Mouse (Mus musculus): ENCODE measurements around the gene Cdkl3. TPM values are rescaled to one million over a fixed set of nuclear protein-coding genes. Genes with fewer than 3 reads are reported as not detected.
"Not testable (repeated sequence)": the region's sequence is repeated elsewhere in the genome, so short reads cannot be mapped to it uniquely, and the experiment has no call there.

The Cdkl3 gene
- total RNA-seq, 4 experiments from 2014 or later = 2.6 to 5.9 (median 3.0) TPM

GRCm38 (mm10) chr11:52076742-52077352 is 72.8 kb downstream of the Cdkl3 start:
- no peak for DNase-seq (ENCODE audit: low spot score in 2 of 2)

GRCm38 (mm10) chr11:52077939-52078338 is 73.9 kb downstream of the Cdkl3 start:
- no peak for DNase-seq (ENCODE audit: low spot score in 2 of 2)

GRCm38 (mm10) chr11:52079978-52080377 is 76.0 kb downstream of the Cdkl3 start:
- DNase-seq (ENCODE audit: low spot score in 2 of 2) = no peak

GRCm38 (mm10) chr11:52080656-52081055 is 76.6 kb downstream of the Cdkl3 start:
- DNase-seq (ENCODE audit: low spot score in 2 of 2) = no peak

- no peak for DNase-seq (ENCODE audit: low spot score in 2 of 2)
Measured at GRCm38 (mm10) chr11:52085857-52086203, 81.8 kb downstream of the Cdkl3 start.

GRCm38 (mm10) chr11:52086204-52086864 is 82.3 kb downstream of the Cdkl3 start:
- DNase-seq (ENCODE audit: low spot score in 2 of 2) = no peak

- no peak for DNase-seq (ENCODE audit: low spot score in 2 of 2)
Measured at GRCm38 (mm10) chr11:52089291-52089690, 85.3 kb downstream of the Cdkl3 start.

- no peak for DNase-seq (ENCODE audit: low spot score in 2 of 2)
Measured at GRCm38 (mm10) chr11:52091261-52091660, 87.2 kb downstream of the Cdkl3 start.

- peak; percentile 18 to 27 for DNase-seq (ENCODE audit: low spot score in 2 of 2)
Measured at GRCm38 (mm10) chr11:52094568-52094967, 90.5 kb downstream of the Cdkl3 start.

GRCm38 (mm10) chr11:52097016-52097415 is 93.0 kb downstream of the Cdkl3 start:
- no peak for DNase-seq (ENCODE audit: low spot score in 2 of 2)

GRCm38 (mm10) chr11:52097596-52097995 is 93.6 kb downstream of the Cdkl3 start:
- no peak for DNase-seq (ENCODE audit: low spot score in 2 of 2)

GRCm38 (mm10) chr11:52098398-52098946 is 94.5 kb downstream of the Cdkl3 start, which contains the start of gene Ppp2ca:
Gene Ppp2ca (plus strand): TSS chr11:52098681.
- peak; percentile 97 to 98 for DNase-seq (ENCODE audit: low spot score in 2 of 2)

- DNase-seq (ENCODE audit: low spot score in 2 of 2) = peak; percentile 27 to 53
Measured at GRCm38 (mm10) chr11:52099031-52099761, 95.2 kb downstream of the Cdkl3 start.

- DNase-seq (ENCODE audit: low spot score in 2 of 2) = no peak
Measured at GRCm38 (mm10) chr11:52099771-52100219, 95.8 kb downstream of the Cdkl3 start.

- DNase-seq (ENCODE audit: low spot score in 2 of 2) = no peak
Measured at GRCm38 (mm10) chr11:52102977-52103376, 99.0 kb downstream of the Cdkl3 start.

- DNase-seq (ENCODE audit: low spot score in 2 of 2) = no peak
Measured at GRCm38 (mm10) chr11:52105503-52105902, 101.5 kb downstream of the Cdkl3 start.

GRCm38 (mm10) chr11:52106037-52106436 is 102.0 kb downstream of the Cdkl3 start:
- DNase-seq (ENCODE audit: low spot score in 2 of 2) = no peak

GRCm38 (mm10) chr11:52106438-52106837 is 102.4 kb downstream of the Cdkl3 start:
- DNase-seq (ENCODE audit: low spot score in 2 of 2) = no peak

GRCm38 (mm10) chr11:52108796-52109195 is 104.8 kb downstream of the Cdkl3 start:
- no peak for DNase-seq (ENCODE audit: low spot score in 2 of 2)

- no peak for DNase-seq (ENCODE audit: low spot score in 2 of 2)
Measured at GRCm38 (mm10) chr11:52109421-52109820, 105.4 kb downstream of the Cdkl3 start.

- DNase-seq (ENCODE audit: low spot score in 2 of 2) = no peak
Measured at GRCm38 (mm10) chr11:52115479-52115878, 111.5 kb downstream of the Cdkl3 start.

- DNase-seq (ENCODE audit: low spot score in 2 of 2) = not testable (repeated sequence)
Measured at GRCm38 (mm10) chr11:52116117-52116516, 112.1 kb downstream of the Cdkl3 start.
